Mouse (Mus musculus): ENCODE results near the gene Il10rb.
"Not testable (repeated sequence)": the region's sequence is repeated elsewhere in the genome, so short reads cannot be mapped to it uniquely, and the experiment has no call there.

The Il10rb gene

GRCm38 (mm10) chr16:91418531-91418930 is 12.6 kb downstream of the Il10rb start:
- peak; percentile 79 for DNase-seq

GRCm38 (mm10) chr16:91425816-91426215 is 19.9 kb downstream of the Il10rb start:
- no peak for DNase-seq

GRCm38 (mm10) chr16:91426586-91426985 is 20.6 kb downstream of the Il10rb start:
- DNase-seq = no peak

GRCm38 (mm10) chr16:91427461-91427860 is 21.5 kb downstream of the Il10rb start:
- peak; percentile 69 for DNase-seq

- DNase-seq = no peak
Observed at GRCm38 (mm10) chr16:91428259-91428865, 22.4 kb downstream of the Il10rb start.

GRCm38 (mm10) chr16:91432720-91433328 is 26.9 kb downstream of the Il10rb start:
- no peak for DNase-seq

GRCm38 (mm10) chr16:91433329-91433933 is 27.5 kb downstream of the Il10rb start:
- no peak for DNase-seq

- DNase-seq = no peak
Observed at GRCm38 (mm10) chr16:91434119-91434518, 28.2 kb downstream of the Il10rb start.

GRCm38 (mm10) chr16:91438081-91438480 is 32.1 kb downstream of the Il10rb start:
- no peak for DNase-seq

GRCm38 (mm10) chr16:91438599-91438998 is 32.6 kb downstream of the Il10rb start:
- not testable (repeated sequence) for DNase-seq

- DNase-seq = peak; percentile 81
Observed at GRCm38 (mm10) chr16:91441366-91441765, 35.4 kb downstream of the Il10rb start.

GRCm38 (mm10) chr16:91441811-91442240 is 35.9 kb downstream of the Il10rb start:
- DNase-seq = no peak

GRCm38 (mm10) chr16:91442446-91442845 is 36.5 kb downstream of the Il10rb start:
- no peak for DNase-seq

GRCm38 (mm10) chr16:91443211-91443611 is 37.2 kb downstream of the Il10rb start:
- DNase-seq = no peak

- no peak for DNase-seq
Observed at GRCm38 (mm10) chr16:91444847-91445246, 38.9 kb downstream of the Il10rb start.

GRCm38 (mm10) chr16:91445566-91445965 is 39.6 kb downstream of the Il10rb start:
- DNase-seq = no peak

GRCm38 (mm10) chr16:91446778-91447511 is 41.0 kb downstream of the Il10rb start:
- no peak for DNase-seq

GRCm38 (mm10) chr16:91447512-91447900 is 41.5 kb downstream of the Il10rb start:
- peak; percentile 71 for DNase-seq

- DNase-seq = no peak
Observed at GRCm38 (mm10) chr16:91448088-91448487, 42.1 kb downstream of the Il10rb start.

- no peak for DNase-seq
Observed at GRCm38 (mm10) chr16:91448895-91449294, 42.9 kb downstream of the Il10rb start.

- no peak for DNase-seq
Observed at GRCm38 (mm10) chr16:91450137-91451064, 44.4 kb downstream of the Il10rb start.

GRCm38 (mm10) chr16:91451949-91452348 is 46.0 kb downstream of the Il10rb start:
- no peak for DNase-seq

Data from kidney, adult 9 months (tissue).